Mouse (Mus musculus): ENCODE data around the gene Zswim8. TPM values are rescaled to one million over a fixed set of nuclear protein-coding genes. Genes with fewer than 3 reads are reported as not detected.
"Not testable (repeated sequence)": the region's sequence is repeated elsewhere in the genome, so short reads cannot be mapped to it uniquely, and the experiment has no call there.

Zswim8 gene
- polyA plus RNA-seq, 1 experiment, result 156 TPM

DNA sequence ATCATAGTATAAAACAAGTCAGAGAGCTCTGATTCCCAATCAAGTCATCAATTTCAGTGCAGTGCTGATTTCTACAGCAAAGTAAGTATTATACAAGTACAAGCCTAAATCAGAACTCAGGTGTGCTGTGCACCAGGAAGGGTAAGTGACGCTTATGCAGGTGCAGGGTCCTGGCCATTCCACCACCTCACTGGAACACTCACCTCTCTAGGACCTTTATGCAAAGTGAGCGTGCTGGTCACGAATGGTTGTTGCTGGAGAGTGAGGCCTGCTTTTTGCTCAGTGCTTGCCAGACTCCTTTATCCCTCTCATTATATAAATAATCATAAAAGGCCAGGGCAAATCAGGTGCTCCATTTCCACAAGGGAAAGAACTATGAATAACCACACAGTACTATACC, 7.0 kb upstream of the Zswim8 start:
- Histone ChIP-seq H3K4me3 (ENCODE audit: control insufficient read depth, low read depth, low read length) (no peak overlapping the region), H3K27me3 (ENCODE audit: control insufficient read depth, insufficient read depth, low read length) (no peaks in the 10 kb centered on the region), H3K36me3 (ENCODE audit: control insufficient read depth, insufficient read depth, low read length) (no peaks in the 10 kb centered on the region), H3K4me1 (ENCODE audit: control insufficient read depth, insufficient read depth, low read length) (peaks cover 7% of the 10 kb centered on the region), H3K27ac (ENCODE audit: control insufficient read depth, insufficient read depth, low read depth, low read length) (no peak overlapping the region)
- no peak for TF ChIP-seq POLR2A (IDR thresholded peaks at IDR 0.05; ENCODE audit: control insufficient read depth, low read depth, low read length)
- TF ChIP-seq CTCF (IDR thresholded peaks at IDR 0.05; ENCODE audit: control insufficient read depth, insufficient read depth, insufficient replicate concordance, low read depth, low read length), result no peak

DNA sequence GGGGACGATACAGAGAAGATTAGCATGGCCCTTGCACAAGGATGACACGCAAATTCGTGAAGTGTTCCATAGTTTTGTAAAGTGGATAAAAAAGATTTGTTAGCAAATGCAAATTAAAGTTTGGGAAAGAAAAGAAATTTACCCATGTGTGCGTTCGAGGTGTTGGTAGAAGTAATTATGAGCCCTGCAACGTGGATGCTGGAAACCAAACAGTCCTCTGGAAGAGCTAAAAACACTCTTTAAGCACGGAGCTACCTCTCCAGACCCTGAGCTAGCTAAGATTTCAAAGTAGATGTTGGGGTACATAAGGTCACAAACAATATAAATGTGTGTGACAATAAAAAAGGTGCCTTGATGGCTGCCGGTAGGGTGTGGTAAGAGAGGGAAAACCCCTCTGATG, 5.8 kb upstream of the Zswim8 start:
- TF ChIP-seq CTCF (IDR thresholded peaks at IDR 0.05; ENCODE audit: control insufficient read depth, insufficient read depth, insufficient replicate concordance, low read depth, low read length), result no peak
- TF ChIP-seq POLR2A (IDR thresholded peaks at IDR 0.05; ENCODE audit: control insufficient read depth, low read depth, low read length), result no peak
- Histone ChIP-seq H3K27me3 (ENCODE audit: control insufficient read depth, insufficient read depth, low read length) (no peaks in the 10 kb centered on the region), H3K4me1 (ENCODE audit: control insufficient read depth, insufficient read depth, low read length) (no peaks in the 10 kb centered on the region; the same call in 1 of the 2 replicates), H3K27ac (ENCODE audit: control insufficient read depth, insufficient read depth, low read depth, low read length) (no peak overlapping the region), H3K36me3 (ENCODE audit: control insufficient read depth, insufficient read depth, low read length) (no peaks in the 10 kb centered on the region), H3K4me3 (ENCODE audit: control insufficient read depth, low read depth, low read length) (peak overlapping the region; percentile 10; the same call in 1 of the 2 replicates)

DNA sequence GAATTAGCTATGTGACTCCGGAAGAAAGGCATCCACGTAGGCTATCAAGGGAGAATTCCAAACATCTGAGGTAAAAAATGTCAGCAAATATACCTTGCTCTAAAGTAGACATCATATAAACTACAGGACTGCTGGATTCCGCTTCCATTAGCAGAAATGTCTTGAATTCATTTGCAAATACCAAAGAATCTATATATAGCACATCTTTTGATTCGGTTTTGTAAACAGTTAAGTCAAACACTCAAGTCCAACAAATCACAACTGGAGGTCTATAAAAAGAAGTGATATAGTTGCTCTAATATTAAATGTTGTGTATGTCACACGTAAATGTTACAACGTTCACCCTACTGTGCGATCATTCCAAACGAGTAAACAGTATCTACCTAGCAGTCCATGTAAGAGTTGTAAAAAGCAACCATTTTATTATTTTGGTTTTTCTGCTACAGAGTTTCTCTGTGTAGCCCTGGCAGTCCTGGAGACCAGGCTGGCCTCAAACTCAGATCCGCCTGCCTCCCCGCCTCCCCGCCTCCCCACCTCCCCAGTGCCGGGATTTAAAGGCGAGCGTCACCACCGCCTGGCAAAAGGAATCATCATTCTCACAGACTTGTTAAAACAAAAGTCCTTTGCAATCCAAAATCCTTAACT, 5.1 kb upstream of the Zswim8 start:
- no peaks in the 10 kb centered on the region for H3K27me3 ChIP-seq (ENCODE audit: control insufficient read depth, insufficient read depth, low read length)
- peak overlapping the region; percentile 80 for H3K27ac ChIP-seq (ENCODE audit: control insufficient read depth, insufficient read depth, low read depth, low read length)
- no peaks in the 10 kb centered on the region; the same call in 1 of the 2 replicates for H3K4me1 ChIP-seq (ENCODE audit: control insufficient read depth, insufficient read depth, low read length)
- no peaks in the 10 kb centered on the region for H3K36me3 ChIP-seq (ENCODE audit: control insufficient read depth, insufficient read depth, low read length)
- peak overlapping the region; percentile 91 for H3K4me3 ChIP-seq (ENCODE audit: control insufficient read depth, low read depth, low read length)
- no peak for TF ChIP-seq POLR2A (IDR thresholded peaks at IDR 0.05; ENCODE audit: control insufficient read depth, low read depth, low read length)
- TF ChIP-seq CTCF (IDR thresholded peaks at IDR 0.05; ENCODE audit: control insufficient read depth, insufficient read depth, insufficient replicate concordance, low read depth, low read length), result no peak

DNA sequence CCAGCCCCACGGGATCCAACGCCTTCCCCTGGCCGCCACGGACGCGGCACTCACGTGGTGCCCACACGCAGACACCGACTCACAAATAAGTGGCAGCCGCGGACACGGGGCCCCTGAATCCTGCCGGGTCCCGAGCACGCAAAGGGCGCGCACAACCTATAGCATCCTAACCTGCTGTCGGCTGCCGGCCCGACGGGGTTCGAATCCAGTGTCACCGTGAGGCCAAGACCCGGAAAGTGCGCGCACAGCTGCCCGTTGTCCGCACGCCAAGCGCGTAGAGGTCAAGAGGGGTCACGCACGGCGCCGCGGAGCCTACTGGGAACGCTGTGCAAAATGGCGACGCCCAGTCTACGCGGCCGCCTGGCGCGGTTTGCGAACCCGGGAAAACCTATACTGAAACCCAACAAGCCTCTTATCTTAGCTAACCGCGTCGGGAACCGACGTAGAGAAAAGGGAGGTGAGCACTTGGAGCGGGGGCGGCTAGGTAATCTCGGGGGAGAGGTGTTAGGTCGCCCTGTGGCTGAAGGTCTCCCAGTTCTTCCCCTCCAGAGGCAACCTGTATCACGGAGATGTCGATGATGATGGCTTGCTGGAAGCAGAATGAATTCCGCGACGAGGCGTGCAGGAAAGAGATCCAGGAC, 4.5 kb upstream of the Zswim8 start, which contains the start of gene Chchd1:
Chchd1 (plus strand) TSS at position 266 of the 641 bp plus-strand sequence.
- no peaks in the 10 kb centered on the region; the same call in 1 of the 2 replicates for H3K4me1 ChIP-seq (ENCODE audit: control insufficient read depth, insufficient read depth, low read length)

DNA sequence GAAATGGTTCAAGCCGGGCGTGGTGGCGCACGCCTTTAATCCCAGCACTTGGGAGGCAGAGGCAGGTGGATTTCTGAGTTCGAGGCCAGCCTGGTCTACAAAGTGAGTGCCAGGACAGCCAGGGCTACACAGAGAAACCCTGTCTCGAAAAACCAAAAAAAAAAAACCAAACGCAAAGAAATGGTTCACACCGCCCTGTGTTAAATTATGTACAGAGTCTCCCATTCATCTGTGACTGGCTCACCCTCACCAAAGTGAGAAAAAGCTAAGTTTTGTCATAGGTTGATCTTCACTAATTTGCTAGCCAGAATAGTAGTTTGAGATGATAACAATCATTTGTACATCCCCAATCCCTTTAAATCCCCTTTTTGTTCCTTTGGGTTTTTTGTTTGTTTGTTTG, 3.9 kb upstream of the Zswim8 start:
- peak overlapping the region; percentile 75; the same call in 1 of the 2 replicates for H3K27ac ChIP-seq (ENCODE audit: control insufficient read depth, insufficient read depth, low read depth, low read length)
- H3K4me1 ChIP-seq (ENCODE audit: control insufficient read depth, insufficient read depth, low read length); H3K27me3 ChIP-seq (ENCODE audit: control insufficient read depth, insufficient read depth, low read length); H3K36me3 ChIP-seq (ENCODE audit: control insufficient read depth, insufficient read depth, low read length): not testable (repeated sequence)
- peak overlapping the region; percentile 91 for H3K4me3 ChIP-seq (ENCODE audit: control insufficient read depth, low read depth, low read length)

More for the DNA sequence above, 4.5 kb upstream of the Zswim8 start, which contains the start of gene Chchd1:
- TF ChIP-seq CTCF (IDR thresholded peaks at IDR 0.05; ENCODE audit: control insufficient read depth, insufficient read depth, insufficient replicate concordance, low read depth, low read length), result no peak
- TF ChIP-seq POLR2A (IDR thresholded peaks at IDR 0.05; ENCODE audit: control insufficient read depth, low read depth, low read length), result peak; percentile 96
- H3K27ac ChIP-seq (ENCODE audit: control insufficient read depth, insufficient read depth, low read depth, low read length), result peak within 1 kb of the TSS; percentile 80
- H3K4me3 ChIP-seq (ENCODE audit: control insufficient read depth, low read depth, low read length), result peak within 1 kb of the TSS; percentile 91
- no peaks in the 10 kb centered on the region for H3K27me3 ChIP-seq (ENCODE audit: control insufficient read depth, insufficient read depth, low read length)
- H3K36me3 ChIP-seq (ENCODE audit: control insufficient read depth, insufficient read depth, low read length), result no peaks in the 10 kb centered on the region

DNA sequence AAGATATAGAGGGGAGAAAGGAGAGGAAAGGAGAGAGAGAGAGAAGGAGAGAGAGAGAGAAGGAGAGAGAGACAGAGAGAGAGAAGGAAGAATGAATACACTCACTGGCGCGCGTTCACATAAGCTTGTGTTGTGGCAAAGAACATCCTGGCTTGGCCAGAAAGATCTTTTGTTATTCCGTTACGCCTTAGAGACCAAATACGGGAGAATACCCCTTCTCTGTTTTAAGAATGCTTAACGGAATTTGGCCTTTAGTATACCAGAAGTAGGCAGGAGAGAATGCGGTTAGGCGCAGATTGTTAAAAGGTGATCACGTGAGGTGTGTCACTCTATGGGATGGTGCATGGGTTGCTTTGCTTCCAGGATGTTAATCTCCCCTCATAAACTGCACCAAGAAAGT, 887 bp downstream of the Zswim8 start:
- no peaks in the 10 kb centered on the region; the same call in none of the 2 replicates for H3K36me3 ChIP-seq (ENCODE audit: control insufficient read depth, insufficient read depth, low read length)

DNA sequence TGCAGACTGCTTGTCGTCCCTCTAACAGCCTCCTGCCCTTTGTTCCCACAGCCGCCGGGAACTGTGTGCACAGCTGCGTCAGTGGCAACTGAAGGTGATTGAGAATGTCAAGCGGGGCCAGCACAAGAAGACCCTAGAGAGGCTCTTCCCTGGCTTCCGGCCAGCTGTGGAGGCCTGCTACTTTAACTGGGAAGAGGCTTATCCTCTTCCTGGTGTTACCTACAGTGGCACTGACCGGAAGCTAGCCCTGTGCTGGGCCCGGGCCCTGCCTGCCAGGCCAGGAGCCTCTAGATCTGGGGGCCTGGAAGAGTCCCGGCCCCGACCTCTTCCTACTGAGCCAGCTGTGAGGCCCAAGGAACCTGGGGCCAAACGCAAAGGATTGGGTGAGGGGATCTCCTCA, 6.5 kb downstream of the Zswim8 start:
- peaks cover 2% of the 10 kb centered on the region for H3K4me1 ChIP-seq (ENCODE audit: control insufficient read depth, insufficient read depth, low read length)
- H3K27ac ChIP-seq (ENCODE audit: control insufficient read depth, insufficient read depth, low read depth, low read length), result no peak overlapping the region
- H3K27me3 ChIP-seq (ENCODE audit: control insufficient read depth, insufficient read depth, low read length), result no peaks in the 10 kb centered on the region
- peaks cover 12% of the 10 kb centered on the region for H3K36me3 ChIP-seq (ENCODE audit: control insufficient read depth, insufficient read depth, low read length)
- no peak for TF ChIP-seq CTCF (IDR thresholded peaks at IDR 0.05; ENCODE audit: control insufficient read depth, insufficient read depth, insufficient replicate concordance, low read depth, low read length)
- TF ChIP-seq POLR2A (IDR thresholded peaks at IDR 0.05; ENCODE audit: control insufficient read depth, low read depth, low read length), result no peak
- H3K4me3 ChIP-seq (ENCODE audit: control insufficient read depth, low read depth, low read length), result no peak overlapping the region

More for the DNA sequence above, 887 bp downstream of the Zswim8 start:
- H3K4me3 ChIP-seq (ENCODE audit: control insufficient read depth, low read depth, low read length), result peak overlapping the region; percentile 94
- peaks cover 3% of the 10 kb centered on the region for H3K4me1 ChIP-seq (ENCODE audit: control insufficient read depth, insufficient read depth, low read length)
- H3K27ac ChIP-seq (ENCODE audit: control insufficient read depth, insufficient read depth, low read depth, low read length), result peak overlapping the region; percentile 93
- no peaks in the 10 kb centered on the region for H3K27me3 ChIP-seq (ENCODE audit: control insufficient read depth, insufficient read depth, low read length)
- TF ChIP-seq CTCF (IDR thresholded peaks at IDR 0.05; ENCODE audit: control insufficient read depth, insufficient read depth, insufficient replicate concordance, low read depth, low read length) (no peak), POLR2A (IDR thresholded peaks at IDR 0.05; ENCODE audit: control insufficient read depth, low read depth, low read length) (no peak)
